Mouse (Mus musculus): Measurements from ENCODE around the gene Vti1b.
"Not testable (repeated sequence)": the region's sequence is repeated elsewhere in the genome, so short reads cannot be mapped to it uniquely, and the experiment has no call there.

The Vti1b gene

GRCm38 (mm10) chr12:79172019-79172941 lies at the start of gene Vti1b:
Gene Vti1b, minus strand, starts transcription at chr12:79172667.
- DNase-seq (ENCODE audit: inconsistent age in 2 of 2, low spot score in 1 of 2), result peak; percentile 95 to 99

DNA sequence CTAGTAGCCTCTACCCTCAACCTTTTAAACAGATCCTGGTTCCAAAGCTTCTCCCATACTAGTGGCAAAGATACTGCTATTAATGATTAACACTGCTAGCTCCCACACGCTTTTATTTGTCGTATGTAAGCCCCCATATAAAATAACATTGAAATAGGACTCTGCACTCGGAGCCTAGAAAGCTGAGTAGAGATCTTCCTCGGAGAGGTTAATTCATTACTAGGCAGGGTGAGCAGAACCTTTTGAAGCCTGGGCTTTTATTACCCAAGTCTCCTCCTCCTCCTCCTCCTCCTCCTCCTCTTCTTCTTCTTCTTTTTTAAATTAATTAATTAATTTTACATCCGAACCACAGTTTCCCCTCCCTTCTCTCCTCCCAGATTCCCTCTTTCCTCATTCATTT lies 45.0 kb upstream of the Vti1b start:
- no peak for DNase-seq (ENCODE audit: inconsistent age in 2 of 2, low spot score in 1 of 2)

GRCm38 (mm10) chr12:79211447-79211846 lies 39.0 kb upstream of the Vti1b start:
- DNase-seq (ENCODE audit: inconsistent age in 2 of 2, low spot score in 1 of 2), result no peak

GRCm38 (mm10) chr12:79208703-79209464 lies 36.4 kb upstream of the Vti1b start, which contains the start of gene Rdh12:
Gene Rdh12, plus strand, starts transcription at chr12:79208914.
- DNase-seq (ENCODE audit: inconsistent age in 2 of 2, low spot score in 1 of 2), result peak; percentile 23 to 66

DNA sequence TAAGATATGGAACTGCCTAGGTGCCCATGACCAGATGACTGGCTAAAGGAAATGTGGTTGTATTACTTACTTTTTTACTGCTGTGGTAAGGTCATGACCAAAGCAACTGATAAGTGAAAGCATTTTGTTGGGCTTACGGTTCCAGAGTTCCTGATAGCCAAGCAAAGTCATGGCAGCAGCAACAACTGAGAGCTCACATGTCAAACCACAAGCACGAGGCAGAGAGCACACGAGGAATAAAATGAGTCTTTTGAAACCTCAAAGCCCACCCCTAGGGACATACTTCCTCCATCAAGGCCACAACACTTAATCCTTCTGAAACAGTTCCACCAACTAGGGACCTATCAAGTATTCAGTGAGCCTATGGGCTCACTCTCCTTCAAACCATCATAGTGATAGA lies 29.4 kb upstream of the Vti1b start:
- DNase-seq (ENCODE audit: inconsistent age in 2 of 2, low spot score in 1 of 2), result no peak

- DNase-seq (ENCODE audit: inconsistent age in 2 of 2, low spot score in 1 of 2), result no peak
Measured at GRCm38 (mm10) chr12:79197105-79197504, 24.6 kb upstream of the Vti1b start.

DNA sequence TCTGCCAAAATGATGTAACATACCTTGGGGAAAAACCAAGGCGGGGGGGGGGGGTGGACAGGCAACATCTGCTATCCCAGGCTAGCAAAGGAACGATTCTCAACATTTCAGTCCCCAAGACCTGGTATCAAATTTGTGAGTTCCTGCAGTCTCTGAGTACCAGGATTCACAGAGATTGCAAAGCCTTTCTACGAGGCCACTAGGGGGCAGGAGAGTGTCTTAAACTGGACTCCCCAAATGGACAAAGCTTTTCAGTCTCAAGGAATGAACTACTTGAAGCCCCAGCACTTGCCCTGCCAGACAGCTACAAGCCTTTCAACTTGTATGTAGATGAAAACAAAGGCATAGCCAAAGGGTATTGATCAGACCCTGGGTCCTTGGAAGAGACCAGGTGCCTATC lies 21.0 kb upstream of the Vti1b start:
- DNase-seq (ENCODE audit: inconsistent age in 2 of 2, low spot score in 1 of 2), result peak; percentile 58 to 86

- DNase-seq (ENCODE audit: inconsistent age in 2 of 2, low spot score in 1 of 2), result no peak
Measured at GRCm38 (mm10) chr12:79192193-79192592, 19.7 kb upstream of the Vti1b start, which contains the start of gene Rdh11. Gene Rdh11, minus strand, starts transcription at chr12:79192293.

- peak; percentile 71 to 90 for DNase-seq (ENCODE audit: inconsistent age in 2 of 2, low spot score in 1 of 2)
Measured at GRCm38 (mm10) chr12:79191701-79192100, 19.2 kb upstream of the Vti1b start.

GRCm38 (mm10) chr12:79190931-79191673 lies 18.6 kb upstream of the Vti1b start:
- peak; percentile 69 to 86 for DNase-seq (ENCODE audit: inconsistent age in 2 of 2, low spot score in 1 of 2)

- DNase-seq (ENCODE audit: inconsistent age in 2 of 2, low spot score in 1 of 2), result not testable (repeated sequence)
Measured at GRCm38 (mm10) chr12:79185160-79185559, 12.7 kb upstream of the Vti1b start.

- no peak for DNase-seq (ENCODE audit: inconsistent age in 2 of 2, low spot score in 1 of 2)
Measured at GRCm38 (mm10) chr12:79175998-79176397, 3.5 kb upstream of the Vti1b start.

- DNase-seq (ENCODE audit: inconsistent age in 2 of 2, low spot score in 1 of 2), result peak in 1 of 2 experiments; percentile 31
Measured at GRCm38 (mm10) chr12:79173721-79174120, 1.3 kb upstream of the Vti1b start.

- no peak for DNase-seq (ENCODE audit: inconsistent age in 2 of 2, low spot score in 1 of 2)
Measured at GRCm38 (mm10) chr12:79171269-79171995, 1.0 kb downstream of the Vti1b start.

- DNase-seq (ENCODE audit: inconsistent age in 2 of 2, low spot score in 1 of 2), result no peak
Measured at GRCm38 (mm10) chr12:79170421-79170820, 2.0 kb downstream of the Vti1b start.

DNA sequence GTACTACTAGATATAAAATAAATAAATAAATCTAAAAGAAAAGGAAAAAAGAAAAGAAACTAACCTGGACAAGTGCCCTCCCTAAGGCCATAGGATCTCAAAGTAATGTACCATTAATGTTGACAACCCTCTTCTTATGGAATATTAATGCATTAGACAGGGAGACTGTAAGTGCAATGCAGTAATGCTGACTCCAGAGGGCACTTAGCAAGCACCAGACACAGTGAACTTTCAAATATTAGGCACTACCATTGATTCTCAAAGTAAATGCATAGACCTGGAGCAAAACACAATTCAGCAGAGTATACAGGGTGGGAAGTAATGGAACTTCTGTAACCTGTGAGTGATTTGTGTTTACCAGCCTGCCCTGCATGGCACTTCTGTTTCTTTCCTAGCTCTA lies 3.3 kb downstream of the Vti1b start:
- DNase-seq (ENCODE audit: inconsistent age in 2 of 2, low spot score in 1 of 2), result no peak

DNA sequence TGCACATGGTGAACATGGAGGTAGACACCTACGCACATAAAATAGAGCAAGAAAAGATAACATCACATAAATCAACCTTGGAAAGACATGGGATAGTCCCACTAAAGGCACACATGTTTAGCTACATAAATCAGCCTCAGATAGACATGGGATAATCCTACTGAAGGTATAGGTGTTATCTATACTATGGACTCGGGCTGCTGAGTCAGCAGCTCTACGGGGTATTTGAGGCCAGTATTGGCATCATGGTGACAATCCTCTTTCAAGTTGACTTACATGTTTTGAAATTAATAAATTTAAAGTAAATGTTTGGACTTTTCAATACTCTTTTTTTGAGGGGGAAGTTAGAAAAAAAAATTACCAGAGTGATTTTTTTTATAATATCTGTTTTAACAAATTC lies 9.6 kb downstream of the Vti1b start:
- no peak for DNase-seq (ENCODE audit: inconsistent age in 2 of 2, low spot score in 1 of 2)

- DNase-seq (ENCODE audit: inconsistent age in 2 of 2, low spot score in 1 of 2), result no peak
Measured at GRCm38 (mm10) chr12:79149653-79150052, 22.8 kb downstream of the Vti1b start.

- no peak for DNase-seq (ENCODE audit: inconsistent age in 2 of 2, low spot score in 1 of 2)
Measured at GRCm38 (mm10) chr12:79141384-79141783, 31.1 kb downstream of the Vti1b start.

GRCm38 (mm10) chr12:79140811-79141210 lies 31.7 kb downstream of the Vti1b start:
- DNase-seq (ENCODE audit: inconsistent age in 2 of 2, low spot score in 1 of 2), result no peak

All from adrenal gland, adult (tissue).